Mouse (Mus musculus) T-helper 1 cell (primary cell): ENCODE results near the gene Gm1673.

Experiments
- in situ Hi-C: fragments of 300-600 bp; cut with MboI, MseI; formaldehyde crosslinking; loops from one replicate; pipeline ENCODE4 v1.15.1; 2025; ENCODE audit warnings: high pct_unique_total_duplicates

The Gm1673 gene

DNA sequence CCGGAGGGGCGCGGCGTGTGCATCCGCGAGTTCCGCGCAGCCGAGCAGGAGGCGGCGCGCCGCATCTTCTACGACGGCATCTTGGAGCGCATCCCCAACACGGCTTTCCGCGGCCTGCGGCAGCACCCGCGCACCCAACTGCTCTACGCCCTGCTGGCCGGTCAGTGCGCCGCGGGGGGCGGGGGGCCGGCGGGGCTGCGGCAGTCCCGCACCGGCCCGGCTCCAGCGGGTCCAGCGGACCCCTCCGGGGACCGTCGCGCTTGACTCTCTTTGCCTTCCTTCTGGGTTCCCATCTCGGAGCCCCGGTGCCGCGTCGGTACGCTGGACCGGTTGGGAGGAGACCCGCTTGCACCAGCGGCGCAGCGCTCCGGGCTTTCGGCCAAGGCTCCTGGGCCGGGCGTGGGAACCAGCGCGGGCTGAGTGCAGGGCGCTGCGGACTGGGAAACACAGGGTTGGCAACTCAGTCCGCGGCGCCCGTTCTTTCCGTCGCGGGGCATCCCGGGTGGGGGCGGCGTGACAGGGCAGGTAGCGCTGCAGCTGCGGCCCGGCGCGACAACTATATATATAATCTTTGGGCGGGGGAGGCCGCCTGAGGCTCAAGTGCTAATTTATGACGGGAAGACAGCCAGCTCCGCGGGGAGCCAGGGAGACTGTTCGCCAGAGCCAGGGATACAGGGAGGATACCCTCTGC lies 14.0 kb downstream of the Gm1673 start:
- in situ Hi-C loops, result no loop called here

DNA sequence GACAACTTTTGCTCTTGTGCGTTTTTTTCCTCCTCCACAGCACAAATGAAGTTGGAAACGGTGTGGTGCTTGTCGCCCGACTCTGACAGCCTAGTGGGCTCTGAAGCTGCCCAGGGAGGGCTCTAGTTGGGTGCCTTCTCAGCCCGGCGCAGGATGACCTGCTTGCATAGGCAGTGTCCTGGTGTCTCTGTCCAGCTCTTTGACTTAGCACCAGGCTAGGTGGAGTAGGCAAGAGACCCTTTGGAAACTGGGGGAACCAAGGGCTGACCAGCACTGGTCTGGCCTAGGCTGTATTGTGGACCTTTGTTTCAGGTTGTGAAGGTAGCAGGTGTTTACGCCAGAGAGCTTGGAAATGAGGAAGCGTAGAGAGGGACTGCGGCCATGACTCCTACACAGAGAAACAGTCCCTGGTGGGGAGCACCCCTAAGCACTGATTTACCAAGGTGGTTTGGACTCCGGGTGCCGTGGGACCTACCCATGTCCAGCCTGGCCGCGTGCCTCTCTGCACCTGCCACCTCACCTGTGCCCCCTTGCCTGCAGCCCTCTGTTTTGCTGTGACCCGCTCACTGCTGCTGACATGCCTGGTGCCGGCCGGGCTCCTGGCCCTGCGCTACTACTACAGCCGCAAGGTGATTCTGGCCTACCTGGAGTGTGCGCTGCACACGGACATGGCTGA lies 14.7 kb downstream of the Gm1673 start:
- in situ Hi-C loops, result no loop called here

DNA sequence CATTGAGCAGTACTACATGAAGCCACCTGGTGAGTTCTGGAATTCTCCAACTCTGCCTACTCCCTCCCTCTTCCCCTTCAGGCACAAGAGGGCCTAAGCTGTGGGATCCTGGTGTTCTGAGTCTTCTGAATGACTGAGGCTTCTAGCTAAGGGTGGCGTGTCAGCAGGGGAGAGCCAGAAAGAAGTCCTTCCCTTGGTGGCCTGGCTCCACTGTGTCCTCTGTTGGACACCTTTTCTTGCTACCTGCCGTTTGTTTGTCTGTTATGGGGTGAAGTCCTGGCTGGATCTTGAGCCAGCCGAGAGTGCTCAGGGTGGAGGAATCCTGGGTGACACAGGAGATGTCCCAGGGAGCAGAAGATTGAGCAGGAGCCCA lies 15.3 kb downstream of the Gm1673 start:
- in situ Hi-C loops, result no loop called here

DNA sequence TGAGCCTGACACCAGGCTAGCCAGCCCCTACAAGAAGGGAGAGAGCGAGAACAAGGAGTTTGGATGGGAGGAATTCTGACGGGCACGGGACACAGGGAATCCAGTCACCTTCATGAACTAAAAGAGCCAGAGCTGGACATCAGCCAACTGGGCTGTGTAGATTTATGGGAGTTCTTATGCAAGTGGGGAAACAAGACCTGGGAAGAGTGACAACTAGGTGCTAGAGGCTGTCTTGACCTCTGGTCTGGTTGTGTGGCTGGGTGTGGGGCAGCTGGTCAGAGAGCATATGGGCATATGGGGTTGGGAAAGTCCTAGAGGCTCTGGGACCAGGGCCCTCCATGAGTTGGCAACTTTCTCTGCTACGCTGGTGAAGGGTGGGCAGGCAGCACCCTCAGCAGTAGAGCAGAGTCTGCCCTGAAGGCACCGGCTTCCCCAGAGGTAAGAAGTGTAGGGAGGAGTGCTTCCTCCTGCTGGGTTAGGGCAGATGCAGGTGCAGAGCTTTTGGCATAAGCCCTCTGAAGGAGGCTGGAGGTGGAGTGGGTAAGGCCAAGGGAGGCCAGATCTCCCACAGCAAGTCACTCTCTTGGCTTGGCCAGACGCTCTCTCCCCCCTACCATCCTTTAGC lies 16.3 kb downstream of the Gm1673 start:
- in situ Hi-C loops, result no loop called here

DNA sequence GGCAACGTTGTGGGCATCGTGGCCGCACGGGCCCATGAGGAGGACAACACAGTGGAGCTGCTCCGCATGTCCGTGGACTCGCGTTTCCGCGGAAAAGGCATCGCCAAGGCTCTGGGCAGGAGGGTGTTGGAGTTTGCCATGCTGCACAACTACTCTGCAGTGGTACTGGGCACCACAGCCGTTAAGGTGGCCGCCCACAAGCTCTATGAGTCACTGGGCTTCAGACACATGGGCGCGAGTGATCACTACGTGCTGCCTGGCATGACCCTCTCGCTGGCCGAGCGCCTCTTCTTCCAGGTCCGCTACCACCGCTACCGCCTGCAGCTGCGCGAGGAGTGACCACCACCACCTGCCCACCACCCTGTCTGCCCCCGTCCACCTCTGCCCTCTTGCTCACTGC lies 17.6 kb downstream of the Gm1673 start:
- in situ Hi-C loops, result no loop called here

DNA sequence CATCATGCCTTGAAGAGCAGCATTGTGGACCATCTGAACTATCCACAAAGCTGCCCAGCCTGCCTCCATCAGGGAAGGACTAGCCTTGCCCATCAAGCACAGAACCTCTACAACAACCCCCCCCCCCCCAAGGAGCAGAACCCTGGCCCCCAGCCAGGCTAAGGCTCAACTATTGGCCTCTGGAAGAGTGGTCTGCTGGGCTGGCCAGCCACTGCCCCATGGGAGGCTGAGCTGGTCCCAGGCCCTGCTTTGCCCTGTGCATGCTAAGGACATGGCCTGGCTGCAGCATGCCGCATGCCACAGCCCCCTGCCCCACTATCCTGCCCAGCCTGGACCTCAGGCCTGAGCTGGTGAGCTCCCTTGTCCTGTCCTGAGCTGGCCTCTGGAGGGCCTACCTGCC lies 18.2 kb downstream of the Gm1673 start:
- in situ Hi-C loops, result no loop called here

DNA sequence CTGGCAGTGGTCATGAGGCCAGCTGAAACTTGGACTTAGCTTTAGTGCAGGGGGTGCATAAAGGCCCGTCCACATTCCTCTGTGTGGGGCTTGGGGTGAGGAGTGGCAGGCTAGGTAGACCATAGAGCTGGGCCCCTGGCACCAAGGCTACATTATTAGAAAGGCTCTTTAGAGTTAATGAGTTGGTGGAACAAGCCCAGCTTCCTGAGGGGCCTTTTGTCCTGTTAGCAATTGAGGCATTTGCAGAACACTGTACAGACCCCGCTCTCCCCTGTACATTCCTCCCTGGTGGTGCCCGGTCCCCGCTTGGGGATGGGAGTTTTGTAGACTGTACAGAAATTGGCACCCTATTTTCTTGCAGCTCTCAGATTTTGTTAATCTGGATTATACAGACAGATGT lies 19.4 kb downstream of the Gm1673 start:
- in situ Hi-C loops, result no loop called here

DNA sequence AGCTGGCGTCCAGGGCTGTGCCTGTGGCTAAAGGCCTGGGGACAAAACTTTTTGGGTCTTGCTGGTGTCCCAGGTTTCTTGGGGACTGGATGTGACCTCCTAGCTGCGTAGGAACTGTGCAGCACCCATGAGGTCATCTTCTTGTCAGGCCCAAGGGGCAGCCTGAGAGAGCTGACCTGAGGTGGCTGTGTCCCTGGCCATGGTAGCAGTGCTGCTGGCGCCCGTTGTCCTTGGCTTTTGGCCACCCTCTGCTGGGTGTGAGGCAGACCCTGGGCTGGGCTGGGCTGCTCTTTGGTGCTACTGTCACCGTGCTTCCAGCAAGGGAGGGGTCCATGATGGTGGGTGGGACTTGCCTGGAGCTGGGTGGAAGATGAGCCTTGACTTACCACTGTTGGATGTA lies 21.4 kb downstream of the Gm1673 start:
- in situ Hi-C loops, result no loop called here

DNA sequence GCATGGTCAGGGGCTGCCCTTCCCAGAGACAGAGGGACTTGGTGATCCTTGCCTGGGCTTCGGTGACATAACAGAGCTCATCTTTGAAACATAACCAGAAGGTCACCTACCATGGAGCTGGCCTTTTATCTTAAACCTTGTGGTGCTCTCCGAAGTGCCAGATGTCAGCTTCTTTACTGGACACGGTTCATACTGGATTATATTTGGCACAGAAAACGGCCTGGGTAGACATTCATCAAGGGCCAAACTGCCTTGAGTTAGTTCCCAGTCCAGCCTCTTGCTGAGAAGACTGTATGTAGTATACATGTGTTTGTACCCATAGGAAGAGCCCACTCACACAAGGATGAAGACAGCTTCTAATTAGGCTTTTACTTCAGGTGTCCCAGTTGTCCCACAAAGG lies 23.6 kb downstream of the Gm1673 start:
- in situ Hi-C loops, result no loop called here

DNA sequence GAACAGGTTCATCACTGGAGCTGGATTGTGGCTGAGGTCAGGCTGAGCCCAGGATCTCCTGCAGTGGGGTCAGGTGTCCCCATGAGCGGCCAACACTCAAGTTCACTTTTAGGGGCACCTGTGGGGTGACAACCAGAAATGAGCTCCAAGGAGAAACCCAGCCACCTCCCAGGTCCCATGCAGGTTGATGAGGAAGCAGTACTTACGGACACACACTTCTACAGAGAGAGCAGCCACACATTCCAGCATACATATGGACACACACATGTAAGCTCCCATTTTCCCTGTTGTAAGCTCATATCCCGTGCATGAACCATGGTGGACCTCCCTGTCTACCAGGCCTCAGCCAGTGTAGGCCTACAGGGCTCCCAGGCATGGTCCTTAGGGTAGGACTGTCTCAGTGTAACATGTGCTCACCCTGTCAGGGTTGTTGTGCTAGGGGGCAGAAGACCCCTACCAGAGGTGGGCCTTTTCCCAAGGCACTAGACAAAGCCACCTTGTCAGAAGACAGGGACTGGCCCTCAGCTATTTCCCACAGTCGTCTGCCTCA lies 24.2 kb downstream of the Gm1673 start:
- in situ Hi-C loops, result no loop called here

DNA sequence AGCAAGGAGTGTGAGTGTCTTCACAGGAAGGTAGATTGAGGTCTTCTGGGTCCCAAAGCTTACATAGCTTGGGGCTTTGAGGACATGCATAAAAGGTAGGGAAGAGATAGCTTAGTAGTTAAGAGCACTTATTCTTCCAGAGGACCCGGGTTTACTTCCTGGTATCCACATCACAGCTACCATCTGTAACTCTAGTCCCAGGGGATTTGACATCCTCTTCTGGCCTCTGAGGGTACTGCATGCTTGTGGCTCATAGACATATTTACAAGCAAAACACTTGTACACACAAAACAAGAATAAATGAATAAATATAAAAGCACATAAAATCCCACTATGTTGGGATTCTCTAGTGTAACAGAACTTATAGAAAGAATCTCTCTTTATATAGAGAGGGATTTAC lies 31.4 kb downstream of the Gm1673 start:
- in situ Hi-C loops, result loop anchor here (10.0 kb wide), 1 partner anchor 230 kb away; no protein-coding TSS in a partner anchor

DNA sequence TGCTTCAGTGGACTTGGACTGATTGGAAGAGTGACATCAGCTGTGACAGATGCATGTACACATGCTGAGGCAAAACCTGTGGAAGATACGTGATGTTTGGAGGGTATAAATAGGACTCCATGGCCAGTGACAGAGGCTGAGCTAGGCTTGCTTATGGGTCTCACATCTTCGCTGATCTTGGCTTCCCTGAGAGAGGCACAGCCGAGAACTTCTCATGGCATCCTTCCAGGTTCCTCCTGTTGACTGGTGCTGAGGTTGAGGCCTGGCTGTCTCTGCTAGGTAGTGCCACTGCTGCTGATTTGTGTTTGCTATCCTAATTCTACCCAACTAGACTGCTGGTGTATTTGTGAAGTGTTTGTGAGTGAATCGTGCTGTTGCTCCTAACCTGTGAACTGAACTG lies 35.7 kb downstream of the Gm1673 start:
- in situ Hi-C loops, result loop anchor here (10.0 kb wide), 1 partner anchor 226 kb away; no protein-coding TSS in a partner anchor

DNA sequence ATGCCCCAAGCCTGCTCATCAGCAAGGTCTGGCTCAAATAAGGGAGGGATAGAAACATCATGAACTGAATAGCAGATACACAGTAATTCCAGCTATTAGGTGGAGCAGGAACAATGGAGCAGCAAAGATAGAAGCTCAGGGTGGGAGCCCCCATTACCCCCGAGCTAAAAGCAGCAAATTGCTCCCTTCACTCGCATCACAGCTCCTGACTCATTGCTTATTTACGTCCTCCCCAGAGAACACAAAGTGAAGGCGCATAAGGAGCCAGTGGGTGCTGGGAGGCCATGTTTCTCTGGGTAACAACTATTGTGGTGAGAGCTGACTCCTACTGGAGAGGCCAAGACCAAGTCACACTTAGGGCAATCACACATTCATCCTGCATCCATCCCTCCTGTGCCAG lies 46.9 kb downstream of the Gm1673 start:
- in situ Hi-C loops, result loop anchor here (5.0 kb wide), 1 partner anchor 1342 kb away; no protein-coding TSS in a partner anchor

DNA sequence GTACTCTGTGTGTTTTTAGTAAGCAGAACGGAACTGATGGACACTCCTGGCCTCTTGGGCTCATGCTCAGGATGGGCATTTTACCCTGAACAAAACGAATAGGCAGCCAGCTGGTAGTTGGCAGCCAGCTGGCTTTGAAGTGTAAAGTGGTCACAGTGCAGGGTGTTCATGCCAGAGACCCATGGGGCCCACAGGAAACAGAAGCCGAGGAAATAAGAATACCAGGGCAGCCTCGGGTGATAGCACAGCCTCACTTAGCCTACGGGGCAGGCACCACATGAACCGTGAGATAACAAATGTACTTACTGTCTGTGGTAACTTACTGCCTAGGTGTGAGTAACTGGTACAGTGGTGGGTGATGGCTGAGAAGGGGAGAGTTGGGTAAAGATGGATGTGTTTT lies 47.8 kb downstream of the Gm1673 start:
- in situ Hi-C loops, result loop anchor here (5.0 kb wide), 1 partner anchor 1341 kb away; no protein-coding TSS in a partner anchor

DNA sequence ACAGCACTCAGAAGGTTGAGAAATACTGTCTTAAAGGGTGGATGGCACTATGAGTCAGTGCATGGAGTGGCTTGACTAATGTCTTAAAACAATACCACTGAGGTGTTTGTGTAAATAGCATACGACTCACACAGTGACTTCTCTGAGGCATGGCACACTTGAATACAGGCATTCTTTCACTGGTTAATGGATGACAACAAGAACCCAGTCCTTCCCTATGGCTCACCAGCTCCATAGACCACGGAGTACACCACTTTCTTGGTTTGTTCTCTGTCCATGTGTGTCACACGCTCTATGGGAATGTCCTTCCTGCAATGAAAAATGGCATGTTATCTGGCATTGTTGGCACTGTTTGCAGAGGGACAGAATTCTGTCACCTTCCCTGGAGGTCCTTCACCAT lies 49.3 kb downstream of the Gm1673 start:
- in situ Hi-C loops, result loop anchor here (5.0 kb wide), 1 partner anchor 1340 kb away; no protein-coding TSS in a partner anchor
